Mouse (Mus musculus) thymus, postnatal 4 days (tissue): ENCODE measurements around the gene Tmem156.
"Not testable (repeated sequence)": the region's sequence is repeated elsewhere in the genome, so short reads cannot be mapped to it uniquely, and the experiment has no call there.

Experiments used
- DNase-seq: peaks from one replicate; pipeline ENCODE4 v3.0.0; 2021

The Tmem156 gene

DNA sequence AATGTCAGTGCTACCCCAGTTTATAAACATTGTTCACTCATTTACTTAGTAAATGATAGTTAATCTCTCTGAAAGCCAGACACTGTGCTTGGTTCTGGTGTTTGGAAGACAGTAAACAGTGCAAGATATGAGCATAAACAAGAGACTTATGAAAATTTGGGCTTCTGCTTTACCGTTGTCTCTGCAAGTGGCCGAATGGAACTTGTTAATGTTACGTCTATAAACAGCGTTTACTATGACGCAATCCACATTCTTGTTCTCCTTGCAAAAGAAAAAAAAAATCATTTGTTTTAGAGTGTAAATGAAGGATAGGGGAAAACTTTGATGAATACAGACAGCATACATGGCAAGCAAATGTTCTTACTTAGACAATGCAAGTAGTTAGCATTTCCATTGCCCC, at the start of gene Tmem156:
Gene Tmem156 (minus strand): TSS at position 212 of the 400 bp plus-strand sequence.
- no peak for DNase-seq

DNA sequence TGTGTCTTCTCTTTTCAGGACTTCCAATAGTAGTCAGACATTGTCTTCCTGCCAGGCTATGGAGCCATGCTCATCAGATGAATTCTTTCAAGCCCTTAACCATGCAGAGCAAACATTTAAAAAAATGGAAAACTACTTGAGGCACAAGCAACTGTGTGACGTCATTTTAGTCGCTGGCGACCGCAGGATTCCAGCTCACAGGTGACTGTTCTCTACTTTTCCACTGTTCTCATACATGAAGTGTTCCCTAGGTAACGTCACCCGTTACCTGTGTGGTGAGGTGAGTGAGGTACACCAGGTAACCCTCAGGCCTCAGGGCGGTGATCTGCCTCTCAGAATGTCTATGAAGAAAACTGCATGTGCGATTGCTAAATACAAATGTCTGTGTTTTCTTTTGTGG, 49.3 kb upstream of the Tmem156 start:
- no peak for DNase-seq

DNA sequence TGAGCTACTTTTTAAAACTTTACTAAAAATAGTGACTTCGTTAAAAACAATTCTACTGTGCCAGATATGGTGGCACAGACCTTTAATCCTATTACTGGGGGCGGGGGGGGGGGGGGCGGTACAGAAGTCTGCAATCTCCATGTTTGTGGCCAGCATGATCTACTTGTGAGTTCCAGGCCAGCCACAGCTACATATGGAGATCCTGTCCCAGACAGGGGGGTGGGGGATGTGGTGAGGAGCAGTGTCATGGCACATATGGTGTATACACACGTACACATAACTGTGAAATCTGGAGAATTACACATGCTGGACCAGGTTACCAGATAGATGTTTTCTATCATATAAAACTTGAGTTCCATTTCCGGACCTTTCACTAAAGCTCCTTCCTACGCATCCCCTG, 45.1 kb upstream of the Tmem156 start:
- no peak for DNase-seq

DNA sequence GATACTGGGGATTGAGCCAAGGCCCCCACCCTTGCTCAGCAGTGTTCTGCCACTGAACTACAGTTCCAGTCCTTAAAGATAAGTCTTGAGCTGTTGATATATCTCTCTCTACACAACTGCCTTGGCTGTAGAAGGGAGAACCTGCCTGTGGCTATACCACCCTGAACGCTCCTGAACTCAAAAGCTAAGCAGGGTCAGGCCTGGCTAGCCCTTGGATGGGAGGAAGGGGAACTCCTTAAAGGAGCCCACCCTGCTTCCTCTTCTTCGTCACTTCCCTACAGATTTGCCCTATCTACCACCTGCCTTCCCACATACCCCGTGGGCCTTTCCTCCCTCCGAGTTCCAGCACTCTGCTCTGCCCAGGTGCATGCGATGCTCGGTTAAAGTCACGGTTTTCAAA, 44.2 kb upstream of the Tmem156 start:
- peak; percentile 16 for DNase-seq

DNA sequence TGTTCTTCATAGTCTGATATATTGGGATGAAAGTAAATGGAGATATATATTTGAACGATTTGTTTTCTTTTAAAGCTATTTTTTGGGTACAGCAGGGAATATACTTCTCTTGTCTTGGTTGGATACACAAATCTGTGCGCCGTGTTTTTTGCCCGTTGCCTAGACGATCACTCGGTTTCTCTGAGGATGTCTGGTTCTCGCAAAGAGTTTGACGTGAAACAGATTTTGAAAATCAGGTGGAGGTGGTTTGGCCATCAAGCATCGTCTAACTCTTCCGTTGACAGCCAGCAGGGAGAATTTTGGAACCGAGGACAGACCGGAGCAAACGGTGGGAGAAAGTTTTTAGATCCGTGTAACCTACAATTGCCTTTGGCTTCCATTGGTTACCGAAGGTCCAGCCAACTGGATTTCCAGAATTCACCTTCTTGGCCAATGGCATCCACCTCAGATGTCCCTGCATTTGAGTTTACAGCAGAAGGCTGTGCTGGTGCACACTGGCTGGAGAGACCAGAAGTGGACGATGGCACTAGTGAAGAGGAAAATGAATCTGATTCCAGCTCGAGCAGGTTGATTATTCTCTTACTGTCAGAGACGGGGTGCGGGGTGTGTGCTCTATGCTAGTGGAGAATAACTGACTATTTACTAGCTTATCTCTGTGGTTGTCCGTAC, 39.4 kb upstream of the Tmem156 start:
- DNase-seq = no peak

DNA sequence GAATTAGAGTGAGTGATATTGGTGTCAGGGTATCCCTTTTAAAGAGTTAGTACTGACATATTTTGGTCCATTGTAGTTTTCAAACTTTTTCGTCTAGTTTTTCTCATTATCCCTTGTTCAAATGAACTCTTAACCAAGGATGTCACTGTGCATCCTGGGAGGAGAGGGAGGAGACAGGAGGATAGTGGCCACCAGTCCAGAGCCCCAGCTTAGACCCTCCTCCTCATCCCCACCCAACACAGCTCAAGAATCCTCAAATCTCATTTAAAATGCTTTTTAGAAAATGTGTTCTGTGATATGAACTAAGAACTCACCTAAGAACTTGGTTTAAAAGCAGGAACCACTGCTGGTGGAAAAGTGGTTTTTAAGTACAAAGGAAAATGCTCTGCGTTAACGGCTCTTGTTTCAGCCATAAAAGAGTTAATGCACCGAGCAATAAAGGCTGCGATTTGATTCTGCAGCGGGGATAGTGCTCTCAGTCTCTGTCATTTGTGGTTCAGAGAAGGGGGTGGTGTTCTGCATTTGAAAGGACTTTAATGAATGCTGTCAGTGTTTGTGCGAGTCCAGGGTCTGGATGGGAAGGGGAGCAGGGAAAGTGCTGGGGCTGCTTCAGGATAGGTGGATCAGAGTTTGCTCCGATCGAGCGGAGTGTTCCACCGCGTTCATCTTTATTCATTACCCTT, 38.7 kb upstream of the Tmem156 start:
- DNase-seq = no peak

DNA sequence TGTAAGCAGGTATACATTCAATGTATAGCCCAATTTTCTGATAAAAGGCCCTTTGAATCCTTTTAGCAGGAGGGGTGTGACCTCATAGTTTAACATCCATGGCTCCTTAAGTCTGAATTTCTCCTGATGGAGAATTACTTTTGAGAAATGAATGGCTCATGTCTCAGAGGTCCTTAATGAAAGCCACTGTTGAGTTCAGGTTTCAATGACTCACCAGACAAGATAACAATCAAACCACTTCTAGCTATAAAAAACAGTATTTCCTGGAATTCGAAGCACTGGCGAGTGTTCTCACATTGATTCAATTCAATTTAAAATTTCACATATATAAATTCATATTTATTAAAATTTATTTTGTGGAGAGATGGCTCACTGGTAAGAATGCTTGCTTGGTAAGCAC, 36.5 kb upstream of the Tmem156 start:
- no peak for DNase-seq

DNA sequence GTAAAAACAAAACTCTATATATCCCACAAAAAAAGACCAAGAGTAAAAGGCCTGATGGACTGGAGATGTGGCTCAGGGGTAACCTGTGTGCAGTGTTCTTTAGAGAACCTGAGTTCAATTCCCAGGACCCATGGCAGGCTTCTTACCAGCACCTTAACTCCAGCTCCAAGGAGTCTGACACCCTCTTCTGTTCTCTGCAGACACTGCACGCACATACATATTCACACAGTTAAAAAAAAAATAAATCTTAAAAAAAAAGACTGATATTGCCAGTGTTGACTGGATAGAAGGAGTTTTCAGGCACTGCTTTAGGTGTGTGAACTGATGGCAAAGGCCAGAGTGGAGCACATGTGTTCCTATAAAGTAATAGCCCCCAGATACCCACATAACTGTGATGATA, 34.2 kb upstream of the Tmem156 start:
- DNase-seq = no peak

DNA sequence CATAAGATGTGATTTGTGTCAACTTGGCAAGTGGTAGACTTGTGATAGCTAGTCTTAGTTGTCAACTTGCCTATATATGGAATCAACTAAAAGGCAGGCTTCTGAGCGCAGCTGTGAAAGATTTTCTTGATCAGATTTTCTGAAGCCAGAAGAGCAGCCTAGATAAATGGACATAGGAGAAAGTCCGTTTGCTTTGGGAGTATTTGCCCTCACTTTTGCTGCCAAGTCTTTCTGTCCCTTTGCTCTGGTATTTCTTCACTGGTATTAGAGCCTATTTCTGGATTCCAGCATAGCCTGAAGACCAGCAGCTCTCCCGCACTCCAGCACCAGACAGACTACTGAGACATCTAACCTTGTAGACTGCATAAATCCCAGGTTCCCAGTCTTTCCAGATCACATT, 30.7 kb upstream of the Tmem156 start:
- no peak for DNase-seq

DNA sequence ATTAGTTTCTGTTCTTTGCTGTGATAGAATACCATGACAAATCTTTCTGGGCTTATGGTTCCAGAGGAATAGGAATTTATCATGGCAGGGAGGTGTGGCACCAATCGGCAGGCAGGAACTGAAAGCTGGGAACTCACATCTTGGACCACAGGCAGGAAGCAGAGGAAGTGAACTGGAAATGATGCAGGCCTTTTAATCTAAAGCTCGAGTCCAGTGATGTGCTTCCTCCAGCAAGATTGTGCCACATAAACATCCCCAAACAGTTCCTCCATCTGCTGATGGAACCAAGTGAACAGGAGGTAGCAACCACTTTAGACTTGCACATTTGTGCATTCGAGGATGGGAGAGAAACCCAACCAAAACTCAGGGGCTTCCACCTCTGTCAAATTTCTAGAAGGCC, 28.0 kb upstream of the Tmem156 start:
- no peak for DNase-seq

DNA sequence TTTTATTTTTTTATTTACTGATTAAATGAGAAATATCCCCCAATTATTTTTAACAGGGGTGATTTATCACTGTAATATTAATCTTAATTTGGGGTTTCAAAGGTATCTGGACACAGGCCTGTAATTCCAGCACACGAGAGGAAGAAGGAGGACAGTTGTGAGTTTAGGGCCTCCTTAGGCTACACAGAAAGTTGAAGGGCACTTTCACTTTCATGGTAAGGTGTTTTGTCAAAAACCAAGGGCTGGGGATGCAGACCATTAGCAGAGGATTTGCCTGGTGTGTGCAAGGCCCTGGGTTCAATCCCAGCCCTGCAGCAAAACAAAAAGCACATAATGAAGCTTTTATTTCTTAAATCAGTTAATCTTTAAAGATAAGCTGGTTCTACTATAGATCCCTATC, 27.6 kb upstream of the Tmem156 start:
- DNase-seq = no peak

DNA sequence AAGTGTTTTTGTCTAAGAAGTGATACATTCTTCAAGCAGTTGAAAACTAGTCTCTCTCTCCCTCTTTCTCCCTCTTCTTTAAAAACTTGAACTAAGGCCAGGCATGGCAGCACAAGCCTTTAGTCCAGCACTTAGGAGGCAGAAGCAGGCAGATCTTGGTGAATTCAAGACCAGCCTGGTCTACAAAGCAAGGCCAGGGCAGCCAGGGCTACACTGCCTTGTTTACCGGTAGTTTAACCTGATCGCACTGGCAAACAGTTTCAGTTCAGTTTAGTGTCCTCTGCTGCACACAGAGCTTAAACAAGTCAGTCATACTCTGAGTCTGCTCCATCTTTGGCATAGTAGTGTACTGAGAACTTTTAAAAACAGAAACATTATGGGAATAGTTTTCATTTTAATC, 24.9 kb upstream of the Tmem156 start:
- DNase-seq = no peak

DNA sequence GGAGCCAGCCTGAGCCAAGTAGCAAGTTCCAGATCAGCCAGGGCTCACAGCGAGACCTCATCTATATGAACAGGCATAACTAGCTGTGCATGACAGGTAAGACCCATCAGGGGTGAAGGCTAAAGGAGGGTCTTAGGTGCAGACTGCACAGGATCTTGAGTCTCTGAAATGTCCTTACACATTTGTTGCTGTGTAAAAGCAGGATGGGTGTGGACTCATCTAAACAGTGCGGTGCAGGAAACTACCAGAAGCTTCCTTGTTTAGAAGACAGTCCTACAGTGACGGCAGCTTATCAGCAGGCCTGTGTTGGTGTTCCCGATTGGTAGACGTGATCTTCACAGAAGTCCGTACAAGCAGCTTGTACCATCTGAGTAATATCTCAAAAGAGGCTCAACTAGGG, 21.4 kb upstream of the Tmem156 start:
- DNase-seq = no peak

DNA sequence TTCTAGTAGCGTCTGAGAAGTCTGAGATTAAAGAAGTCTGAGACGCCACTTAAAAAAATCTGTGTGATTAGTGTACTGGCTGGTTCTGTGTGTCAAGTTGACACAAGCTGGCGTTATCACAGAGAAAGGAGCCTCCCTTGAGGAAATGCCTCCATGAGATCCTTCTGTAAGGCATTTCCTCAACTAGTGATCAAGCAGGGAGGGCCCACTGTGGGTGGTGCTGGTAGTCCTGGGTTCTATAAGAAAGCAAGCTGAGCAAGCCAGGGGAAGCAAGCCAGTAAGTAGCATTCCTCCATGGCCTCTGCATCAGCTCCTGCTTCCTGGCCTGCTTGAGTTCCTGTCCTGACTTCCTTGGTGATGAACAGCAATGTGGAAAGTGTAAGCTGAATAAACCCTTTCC, 20.3 kb upstream of the Tmem156 start:
- not testable (repeated sequence) for DNase-seq

DNA sequence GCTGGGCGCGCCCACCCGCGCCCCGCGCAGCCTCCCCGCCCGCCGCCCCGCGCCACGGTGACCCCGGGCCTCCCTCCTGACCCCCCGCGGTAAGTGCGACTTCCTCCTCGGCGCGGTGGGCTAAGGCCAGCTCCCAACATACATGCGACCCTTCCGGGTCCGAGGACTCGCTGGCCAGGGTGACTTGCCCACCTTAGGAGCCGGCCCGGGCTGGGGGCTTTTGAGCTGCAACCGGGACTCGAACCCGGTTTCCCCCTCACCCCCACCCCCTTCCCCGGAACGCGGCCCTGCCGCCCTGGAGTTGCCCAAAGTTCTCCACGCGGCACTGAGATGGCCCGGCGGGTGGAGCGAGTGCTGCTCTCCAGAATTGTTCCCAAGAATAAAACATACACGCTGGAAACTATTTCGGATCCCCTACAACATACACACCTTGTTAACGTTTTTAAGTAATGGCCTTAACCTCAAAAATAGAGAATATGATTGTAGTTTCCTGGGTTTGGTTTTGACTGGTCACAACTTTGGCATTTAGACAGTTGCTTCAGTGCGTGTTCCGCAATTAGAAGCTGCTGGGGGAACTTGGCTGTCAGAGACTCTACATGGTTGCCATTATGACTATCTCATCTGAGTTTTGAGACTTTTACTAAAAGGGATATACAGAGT, 16.0 kb upstream of the Tmem156 start:
- peak; percentile 62 for DNase-seq

DNA sequence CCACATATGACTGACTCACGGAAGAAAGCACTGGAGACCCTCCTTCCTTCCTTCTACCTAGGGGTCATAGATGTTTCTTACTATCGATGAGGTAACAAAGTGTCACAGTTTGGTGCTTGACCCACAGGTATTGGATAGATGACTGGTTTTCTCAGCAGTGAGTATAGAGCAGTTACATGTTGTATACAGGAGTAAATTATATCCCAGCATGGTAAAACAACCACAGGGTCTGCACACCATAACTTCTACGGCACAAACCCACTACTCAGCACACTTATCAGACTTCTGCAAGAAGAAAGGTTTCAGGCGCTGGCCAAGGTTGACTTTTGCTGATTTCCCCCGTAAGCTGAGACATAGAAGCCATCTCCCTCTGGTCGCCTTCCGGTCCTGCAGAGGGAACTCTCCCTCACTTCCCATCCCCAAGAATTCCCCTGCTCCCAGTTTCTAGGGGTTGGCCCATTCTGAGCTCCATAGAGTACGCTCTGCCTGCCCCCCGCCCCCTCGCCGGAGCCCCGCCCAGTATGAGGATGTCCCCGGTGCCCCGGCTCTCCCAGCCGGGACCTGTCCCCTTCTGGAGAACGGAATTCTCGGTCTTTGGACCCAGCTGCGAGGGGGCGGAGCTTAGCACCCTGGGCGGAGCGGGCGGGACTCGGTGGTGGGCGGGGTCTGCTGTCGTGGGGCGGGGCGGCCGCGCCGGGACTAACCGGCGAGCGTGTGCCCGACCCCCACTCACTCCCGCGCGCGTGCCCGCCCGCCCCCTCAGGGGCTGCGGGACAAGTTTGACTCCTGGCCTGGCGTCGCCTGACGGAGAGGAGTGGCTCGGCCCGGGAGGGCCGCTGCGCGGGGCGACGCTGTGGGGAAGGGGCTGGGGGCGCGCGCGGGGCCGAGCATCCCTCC, 15.2 kb upstream of the Tmem156 start, which contains the start of gene Klhl5:
Gene Klhl5 (plus strand): TSS at position 664 of the 897 bp plus-strand sequence.
- peak; percentile 95 for DNase-seq

DNA sequence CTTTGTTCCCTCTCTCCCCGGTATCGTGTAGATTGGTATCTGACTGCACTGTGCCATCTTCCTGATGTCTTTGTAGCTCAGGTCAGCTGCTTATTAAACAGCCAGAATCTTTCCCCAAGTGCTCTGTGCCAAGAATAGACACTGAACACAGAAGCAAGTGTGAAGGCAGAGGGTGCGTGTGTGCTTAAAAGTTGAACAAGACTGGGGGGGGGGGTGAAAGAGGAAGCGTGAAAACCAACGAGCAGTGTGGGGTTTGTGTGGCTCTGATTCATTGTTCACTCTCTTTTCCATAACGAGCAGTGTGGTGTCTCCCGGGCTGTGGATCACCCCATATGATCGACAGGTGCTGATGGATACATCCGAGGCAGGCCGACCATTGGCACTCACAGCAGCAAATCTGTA, 10.7 kb upstream of the Tmem156 start:
- peak; percentile 14 for DNase-seq

DNA sequence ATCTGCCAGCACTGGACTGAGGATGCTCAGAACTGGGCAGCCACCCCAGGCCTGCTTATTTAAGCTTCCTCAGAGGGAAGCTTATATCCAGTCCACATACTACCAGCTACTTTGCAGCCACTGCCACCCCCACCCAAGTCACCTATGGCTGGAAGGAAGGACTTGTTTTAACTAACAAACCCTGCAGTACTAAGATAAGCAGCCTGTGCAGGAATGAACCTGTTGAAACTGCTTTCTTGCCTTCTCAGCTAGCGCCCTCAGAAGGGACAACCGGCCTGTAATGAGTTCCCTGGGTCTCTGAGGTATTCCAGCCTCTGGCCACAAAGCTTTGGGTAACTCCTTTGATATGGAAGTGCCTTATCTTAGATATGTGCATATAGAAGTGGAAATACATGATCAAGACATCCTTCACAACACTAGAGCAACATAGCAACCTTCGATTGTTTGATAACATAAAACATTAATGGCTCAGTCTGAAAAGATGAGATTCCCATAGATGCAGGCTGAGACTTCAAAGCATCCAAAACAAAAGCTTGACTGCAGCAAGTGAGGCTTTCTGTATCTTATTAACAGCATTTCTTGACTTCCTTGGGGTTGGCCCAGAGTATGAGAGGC, 10.2 kb upstream of the Tmem156 start:
- DNase-seq = no peak

DNA sequence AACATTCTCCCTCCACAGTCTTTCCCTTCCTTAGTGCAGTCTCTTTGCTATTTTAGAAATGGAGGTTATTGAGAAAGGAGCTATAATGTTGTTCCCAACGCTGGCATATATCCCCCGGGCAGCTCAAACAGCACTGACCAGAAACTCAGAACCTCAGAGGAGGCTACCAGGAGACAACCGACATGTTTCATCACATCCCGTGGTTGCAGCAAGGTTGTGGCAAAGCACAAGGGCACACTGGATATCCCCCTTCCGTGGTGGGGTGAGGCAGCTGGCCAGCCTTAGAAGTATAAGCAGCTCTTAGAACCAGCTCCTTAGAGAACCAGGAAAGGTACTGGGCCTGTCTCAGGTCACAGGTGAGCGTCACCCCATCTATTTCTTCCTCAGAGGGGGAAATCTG, 9.7 kb upstream of the Tmem156 start:
- no peak for DNase-seq

DNA sequence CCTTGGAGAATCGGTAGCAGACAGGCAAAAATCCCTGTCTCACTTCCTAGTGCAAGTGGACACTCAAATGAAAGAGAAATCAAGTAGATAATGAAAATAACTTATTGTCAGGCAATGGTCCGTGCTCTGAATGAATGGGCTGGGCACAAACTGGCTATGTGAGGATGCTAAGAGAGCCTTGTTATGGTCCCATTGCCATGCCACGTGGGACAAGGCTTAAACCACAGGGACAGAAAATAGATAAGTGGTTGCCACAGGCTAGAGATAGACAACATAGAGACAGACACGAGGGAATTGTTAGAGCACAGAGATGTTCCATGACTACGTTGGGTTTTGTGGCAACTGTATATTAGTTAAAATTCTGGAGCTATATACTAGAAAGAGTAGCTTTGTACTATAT, 9.3 kb upstream of the Tmem156 start:
- DNase-seq = no peak

DNA sequence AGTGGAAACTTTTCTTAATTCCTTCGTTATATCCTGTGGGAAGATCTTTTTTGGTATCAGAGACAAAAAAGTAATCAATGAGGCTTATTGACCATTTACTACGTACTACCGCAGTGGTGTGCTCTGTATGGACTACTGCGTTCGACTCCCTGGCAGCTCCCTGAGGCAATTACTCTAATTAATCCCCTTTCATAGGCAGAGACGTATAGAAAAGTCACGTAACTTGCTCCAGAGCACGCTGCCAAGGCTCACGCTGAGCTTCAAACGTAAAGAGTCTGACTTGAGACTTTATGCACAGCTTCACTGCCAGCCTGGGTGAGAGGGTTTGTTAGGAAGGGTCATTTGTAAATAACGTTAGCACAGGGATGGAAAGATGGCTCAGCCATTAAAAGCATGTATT, 8.1 kb upstream of the Tmem156 start:
- DNase-seq = no peak

DNA sequence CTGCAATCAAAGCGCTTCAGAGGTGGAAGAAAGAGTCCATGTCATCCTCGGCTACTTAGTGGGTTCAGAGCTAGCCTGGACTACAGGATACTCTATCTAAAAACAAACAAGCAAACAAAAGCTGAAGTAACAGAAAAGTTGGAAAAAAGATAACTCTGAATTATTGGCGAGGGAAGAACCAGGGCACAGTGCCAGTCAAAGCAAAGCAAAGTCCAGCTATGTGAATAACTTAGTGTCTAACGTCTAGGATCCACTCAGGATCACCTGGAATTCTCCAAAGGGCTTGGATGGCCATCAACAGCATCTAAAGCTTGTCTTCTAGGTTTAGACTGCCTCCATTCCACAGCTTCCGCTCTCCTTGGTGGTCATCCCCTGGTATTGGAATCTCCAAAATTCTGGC, 5.5 kb upstream of the Tmem156 start:
- no peak for DNase-seq

DNA sequence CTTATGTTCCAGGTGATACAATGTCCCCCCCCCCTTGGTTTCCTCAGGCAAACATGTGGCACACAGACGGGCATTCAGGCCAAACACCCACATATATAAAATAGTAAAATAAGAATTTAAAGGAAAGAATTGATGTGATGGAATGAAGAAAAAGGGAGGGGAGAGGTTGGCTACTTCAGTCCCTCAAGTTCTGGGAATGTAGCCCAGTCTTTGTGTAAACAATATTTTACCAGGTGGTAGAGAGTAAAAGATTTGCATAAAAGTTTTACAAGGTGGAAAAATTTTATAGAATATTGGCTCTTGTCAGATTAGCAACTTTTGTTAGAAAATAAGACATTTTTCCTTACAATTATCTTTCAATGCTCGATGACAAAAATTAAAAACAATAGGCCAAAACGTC, 4.9 kb upstream of the Tmem156 start:
- no peak for DNase-seq
